Mouse (Mus musculus) embryonic stem cell, embryonic (primary cell): ENCODE measurements around the gene Sec22a.

ENCODE experiments used
- CTCF ChIA-PET, 4 experiments: fragments of 300-600 bp in 2 of 4; fragments of 350-600 bp in 2 of 4; sonication (Branson Sonifier 250); formaldehyde crosslinking; loops; one replicate each; lab custom pipeline; 2022; ENCODE audit warnings: inconsistent platforms in 2 of 4; lab: Charles Lee
- POLR2A ChIA-PET, 4 experiments: fragments of 300-600 bp in 2 of 4; fragments of 350-600 bp in 2 of 4; sonication (Branson Sonifier 250); formaldehyde crosslinking; loops; one replicate each; lab custom pipeline; 2022; ENCODE audit warnings: antibody characterized with exemption in 4 of 4, inconsistent platforms in 1 of 4; lab: Charles Lee

The Sec22a gene

GRCm38 (mm10) chr16:35319335-35319734 lies 44.4 kb downstream of the Sec22a start:
- POLR2A ChIA-PET = interaction anchor here in 1 of 4 experiments (0.8 kb wide), 1 partner anchor 23 kb away, joined by 3 read pairs; no protein-coding TSS in a partner anchor
- CTCF ChIA-PET = interaction anchor here in 3 of 4 experiments (0.6 to 2.0 kb wide), 15 partner anchors 10 to 1500 kb away, joined by 3 to 15 read pairs (median 5); partner anchors contain the start of genes Sema5b (in 3 of the 3) and Sec22a (in 1 of the 3)

DNA sequence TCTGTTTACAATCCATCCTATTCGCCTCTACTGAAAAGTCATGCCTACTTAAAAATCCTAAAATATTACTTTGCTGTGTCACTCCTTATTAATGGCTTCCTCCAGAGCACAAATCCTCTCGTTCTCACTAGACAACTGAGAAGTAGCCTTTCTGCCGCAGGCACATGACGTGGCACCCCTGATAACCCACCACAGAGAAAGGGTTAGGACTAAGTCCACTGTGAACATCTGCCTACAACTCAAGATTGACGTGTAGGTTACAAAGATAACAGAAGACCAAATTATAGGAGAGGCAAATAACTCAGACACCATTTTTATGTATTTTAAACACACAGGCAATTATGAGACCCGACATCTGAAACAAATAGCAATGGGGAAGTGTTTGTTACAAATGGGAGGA lies 45.3 kb downstream of the Sec22a start:
- POLR2A ChIA-PET = no interaction called here
- CTCF ChIA-PET = interaction anchor here in 1 of 4 experiments (0.5 kb wide), 1 partner anchor 625 kb away, joined by 3 read pairs; no protein-coding TSS in a partner anchor

DNA sequence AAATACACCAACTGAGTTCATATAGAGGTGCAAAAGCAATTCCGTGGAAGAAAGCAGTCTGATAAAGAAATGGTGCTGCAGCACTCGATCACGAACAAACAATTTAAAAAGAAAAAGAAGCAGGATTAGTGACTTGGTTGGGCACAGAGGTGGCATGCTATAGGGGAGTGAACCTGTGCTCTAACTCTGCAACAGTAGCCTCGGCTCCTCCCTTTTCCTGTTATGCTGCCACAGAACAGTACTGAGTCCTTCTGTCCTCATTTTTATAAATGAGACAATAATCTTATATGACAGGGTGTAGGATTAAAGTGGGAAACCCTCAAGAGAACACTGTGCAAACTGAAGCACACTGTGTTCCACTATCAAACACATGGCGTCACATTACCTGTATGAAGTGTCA lies 46.3 kb downstream of the Sec22a start:
- ChIA-PET POLR2A (interaction anchor here in 1 of 4 experiments (0.5 to 0.6 kb wide), 2 partner anchors 62 to 102 kb away, joined by 4 to 6 read pairs; no protein-coding TSS in a partner anchor), CTCF (no interaction called here)

DNA sequence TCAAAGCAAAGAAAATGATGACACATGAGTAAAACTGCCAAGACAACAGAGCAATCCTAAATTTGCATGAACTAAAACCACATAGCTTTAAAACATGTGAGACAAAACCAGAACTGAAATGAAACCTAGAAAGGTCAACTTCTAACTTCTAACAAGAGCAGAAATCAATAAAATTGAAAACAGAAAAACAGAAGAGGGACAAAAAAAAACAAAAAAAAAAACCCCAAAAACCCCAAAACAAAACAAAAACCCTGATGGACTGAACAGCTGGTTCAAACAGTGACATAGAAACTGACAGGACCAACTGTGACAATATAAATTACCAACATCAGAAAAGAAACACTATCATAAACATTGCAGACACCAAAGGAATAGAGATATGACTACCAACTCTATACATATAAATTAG lies 46.9 kb downstream of the Sec22a start:
- ChIA-PET POLR2A (no interaction called here), CTCF (no interaction called here)

- POLR2A ChIA-PET = no interaction called here
- CTCF ChIA-PET = no interaction called here
These were observed 48.2 kb downstream of the Sec22a start for GRCm38 (mm10) chr16:35315496-35315895.

DNA sequence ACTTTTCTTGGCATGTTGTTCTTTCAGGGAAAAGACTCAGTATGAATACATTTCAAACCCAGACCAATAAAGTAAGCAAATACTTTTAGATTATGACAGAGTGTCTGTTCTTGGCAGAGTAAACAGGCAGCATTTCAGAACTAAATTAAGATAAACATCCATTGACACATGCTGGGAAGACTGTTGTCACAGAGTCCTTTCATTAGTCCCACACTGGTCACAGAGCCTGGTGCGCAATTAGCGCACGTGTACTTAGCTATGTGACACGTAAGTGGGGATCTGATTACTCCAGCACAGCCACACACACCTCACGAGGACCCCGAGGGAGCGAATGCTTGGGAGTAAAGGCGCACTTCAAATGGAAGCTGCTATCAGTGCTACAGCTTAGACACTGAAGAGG lies 52.1 kb downstream of the Sec22a start:
- CTCF ChIA-PET = interaction anchor here in 2 of 4 experiments (0.6 to 1.3 kb wide), 2 partner anchors 49 to 165 kb away, joined by 3 to 4 read pairs; no protein-coding TSS in a partner anchor
- POLR2A ChIA-PET = interaction anchor here in 1 of 4 experiments (0.9 to 1.1 kb wide), 2 partner anchors 12 to 186 kb away, joined by 3 read pairs; no protein-coding TSS in a partner anchor

DNA sequence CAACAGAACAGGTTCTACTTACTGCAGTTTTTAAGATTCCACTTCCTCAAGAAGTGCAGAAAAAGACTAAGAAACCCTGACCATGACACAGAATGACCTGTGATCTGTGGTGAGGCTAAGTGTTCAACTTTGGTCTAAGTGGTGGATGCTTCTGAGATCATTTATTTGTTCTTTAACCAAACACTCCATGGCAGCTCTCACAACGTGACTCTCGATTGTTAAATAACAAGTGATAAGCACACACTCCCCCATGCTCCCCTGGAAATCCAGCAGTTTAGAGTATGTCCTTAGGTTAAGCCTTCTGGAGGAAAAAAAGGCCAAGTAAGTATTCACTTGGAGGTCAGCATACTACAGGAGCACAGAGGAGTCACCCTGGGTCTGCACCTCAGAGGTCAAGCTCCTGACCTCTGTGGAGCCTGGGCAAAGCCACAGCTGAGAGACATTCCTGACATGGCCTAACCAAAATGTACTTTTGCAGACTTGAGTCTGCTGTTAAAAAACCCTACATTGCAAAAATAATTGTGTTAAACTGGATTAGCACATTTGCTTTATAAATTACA lies 53.1 kb downstream of the Sec22a start:
- POLR2A ChIA-PET = no interaction called here
- CTCF ChIA-PET = no interaction called here

GRCm38 (mm10) chr16:35309634-35310033 lies 54.1 kb downstream of the Sec22a start:
- ChIA-PET CTCF (no interaction called here), POLR2A (interaction anchor here in 1 of 4 experiments (0.6 kb wide), 1 partner anchor 284 kb away, joined by 4 read pairs; no protein-coding TSS in a partner anchor)

DNA sequence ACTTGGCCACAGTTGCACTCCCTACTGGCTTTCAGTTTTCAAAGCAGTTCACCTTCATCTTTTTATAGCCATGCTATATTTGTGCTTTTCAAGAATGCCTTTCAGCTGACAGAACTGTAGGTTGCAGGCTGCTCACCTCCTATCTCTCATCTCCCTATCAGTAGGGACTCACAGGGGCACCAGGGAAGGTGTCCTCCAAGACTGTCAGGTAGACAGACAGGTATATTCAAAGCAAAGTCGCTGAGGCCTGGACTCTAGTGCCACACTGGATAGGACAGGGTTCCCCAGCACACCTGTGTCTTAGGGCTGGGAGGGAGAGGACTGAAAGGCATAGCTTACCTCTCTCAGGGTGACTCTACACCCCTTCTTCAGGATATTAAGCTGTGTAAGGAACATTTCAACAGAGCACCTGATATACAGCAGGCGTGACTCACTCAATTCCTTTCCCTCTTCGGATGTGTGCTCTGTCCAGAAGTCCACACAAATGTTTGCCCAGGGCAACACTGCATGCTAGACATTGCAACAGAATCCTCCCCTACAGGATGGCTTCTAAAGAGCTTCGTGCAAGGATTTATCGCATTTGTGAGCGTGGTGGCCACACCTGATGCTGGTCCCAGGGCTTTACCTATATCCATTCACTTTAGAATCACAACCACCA lies 55.1 kb downstream of the Sec22a start:
- CTCF ChIA-PET = interaction anchor here in 1 of 4 experiments (0.6 kb wide), 1 partner anchor 139 kb away, joined by 11 read pairs; no protein-coding TSS in a partner anchor
- POLR2A ChIA-PET = interaction anchor here in 1 of 4 experiments (0.5 to 0.8 kb wide), 2 partner anchors 151 to 383 kb away, joined by 3 to 5 read pairs; no protein-coding TSS in a partner anchor

- POLR2A ChIA-PET = interaction anchor here in 2 of 4 experiments (0.8 to 1.0 kb wide), 2 partner anchors 56 to 152 kb away, joined by 3 to 5 read pairs; partner anchors contain the start of gene Sec22a (in 1 of the 2)
- CTCF ChIA-PET = interaction anchor here in 2 of 4 experiments (0.6 to 1.2 kb wide), 2 partner anchors 38 to 139 kb away, joined by 3 to 11 read pairs; no protein-coding TSS in a partner anchor
These were observed 55.7 kb downstream of the Sec22a start for GRCm38 (mm10) chr16:35308016-35308415.

GRCm38 (mm10) chr16:35307331-35307730 lies 56.4 kb downstream of the Sec22a start:
- ChIA-PET POLR2A (interaction anchor here in 1 of 4 experiments (1.0 kb wide), 1 partner anchor 56 kb away, joined by 3 read pairs; the partner anchor contains the start of gene Sec22a), CTCF (interaction anchor here in 1 of 4 experiments (1.2 kb wide), 1 partner anchor 37 kb away, joined by 3 read pairs; no protein-coding TSS in a partner anchor)

DNA sequence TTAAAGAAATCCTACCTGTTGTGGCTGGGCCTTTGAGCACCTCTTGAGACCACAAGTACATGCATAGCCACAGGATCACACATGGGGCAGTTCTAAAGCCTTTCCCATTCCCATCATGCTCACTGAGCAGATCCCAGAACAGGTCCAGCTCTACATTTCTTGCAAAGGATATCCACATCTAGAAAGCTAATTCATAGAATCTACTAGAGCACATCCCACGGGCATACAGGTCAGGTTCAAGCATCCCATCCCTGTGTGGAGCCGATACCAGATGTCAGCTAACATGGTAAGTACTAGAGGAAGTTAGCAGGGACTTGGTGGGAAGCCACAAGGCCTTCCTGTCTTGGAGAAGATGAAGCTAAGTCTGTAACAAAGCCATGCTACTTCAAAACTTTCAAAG lies 57.1 kb downstream of the Sec22a start:
- ChIA-PET POLR2A (interaction anchor here in 1 of 4 experiments (1.0 kb wide), 1 partner anchor 137 kb away, joined by 3 read pairs; no protein-coding TSS in a partner anchor), CTCF (interaction anchor here in 1 of 4 experiments (1.2 kb wide), 1 partner anchor 36 kb away, joined by 3 read pairs; no protein-coding TSS in a partner anchor)

- ChIA-PET POLR2A (no interaction called here), CTCF (no interaction called here)
These were observed 58.5 kb downstream of the Sec22a start for GRCm38 (mm10) chr16:35305226-35305625.

DNA sequence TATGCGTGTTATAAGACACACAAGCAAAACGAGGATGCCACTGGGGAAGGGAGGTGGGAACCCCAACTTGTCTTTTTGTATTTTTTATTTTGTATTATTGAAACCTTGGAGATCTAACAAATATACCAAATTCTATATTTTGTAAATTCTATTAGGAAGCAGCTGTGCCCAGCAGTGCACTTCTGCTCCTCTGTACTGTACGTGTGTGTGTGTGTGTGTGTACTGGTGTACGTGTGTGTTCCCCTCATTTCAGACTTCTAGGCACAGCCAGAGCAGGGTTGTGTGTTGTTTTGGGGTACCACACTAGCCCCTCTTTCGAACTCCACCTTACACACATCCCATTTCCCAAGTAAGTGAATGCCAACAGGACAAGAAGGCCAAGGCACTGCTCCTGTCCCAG lies 59.3 kb downstream of the Sec22a start:
- POLR2A ChIA-PET = no interaction called here

GRCm38 (mm10) chr16:35303721-35304120 lies 60.0 kb downstream of the Sec22a start:
- CTCF ChIA-PET = no interaction called here
- POLR2A ChIA-PET = no interaction called here

More for the DNA sequence above, 59.3 kb downstream of the Sec22a start:
- CTCF ChIA-PET = no interaction called here

- CTCF ChIA-PET = interaction anchor here in 1 of 4 experiments (0.5 to 1.0 kb wide), 3 partner anchors 238 to 633 kb away, joined by 3 read pairs; no protein-coding TSS in a partner anchor
- POLR2A ChIA-PET = interaction anchor here in 2 of 4 experiments (0.9 to 1.5 kb wide), 7 partner anchors 17 to 283 kb away, joined by 3 to 6 read pairs (median 3); partner anchors contain the start of gene Sec22a (in 1 of the 2)
These were observed 61.1 kb downstream of the Sec22a start for GRCm38 (mm10) chr16:35302441-35303280.

DNA sequence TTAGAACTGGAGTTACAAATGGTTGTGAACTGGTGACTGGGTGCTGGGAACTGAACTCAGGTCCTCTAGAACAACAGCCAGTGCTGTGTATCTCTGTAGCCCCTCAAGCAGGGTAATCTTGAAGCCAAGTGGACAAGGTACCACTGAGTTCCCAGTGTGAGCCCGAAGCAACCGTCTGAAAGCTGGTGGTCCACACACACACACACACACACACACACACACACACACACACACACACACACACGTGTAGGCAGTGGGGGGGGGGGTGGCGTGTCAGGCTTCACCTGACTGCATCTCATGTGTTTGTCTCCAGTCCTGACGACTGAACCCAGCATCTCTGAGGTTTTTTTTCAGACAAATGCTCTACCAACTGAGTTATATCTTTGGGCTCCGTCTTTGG lies 63.6 kb downstream of the Sec22a start:
- ChIA-PET POLR2A (no interaction called here), CTCF (no interaction called here)

DNA sequence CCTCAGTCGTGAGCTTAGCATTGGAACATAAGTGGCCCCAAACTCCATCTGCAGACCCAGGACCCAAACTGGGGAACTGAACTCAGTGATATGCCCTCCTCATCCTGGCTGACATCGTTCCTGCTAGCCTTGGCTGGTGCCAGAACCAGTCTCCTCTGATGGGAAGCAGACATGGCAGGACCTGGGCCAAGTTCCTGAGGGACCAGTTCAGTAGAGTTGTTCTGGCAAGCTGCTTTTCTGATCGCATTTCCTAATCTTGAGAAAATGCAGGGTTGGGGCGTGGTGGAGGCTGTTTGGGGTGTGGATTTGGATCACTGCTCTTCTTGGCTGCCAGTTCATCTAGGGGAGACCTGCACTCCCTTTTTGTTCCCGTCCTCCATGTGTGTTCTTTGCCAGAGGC lies 65.9 kb downstream of the Sec22a start:
- ChIA-PET CTCF (interaction anchor here in 1 of 4 experiments (0.6 kb wide), 1 partner anchor 655 kb away, joined by 3 read pairs; no protein-coding TSS in a partner anchor), POLR2A (interaction anchor here in 1 of 4 experiments (0.5 kb wide), 1 partner anchor 380 kb away, joined by 3 read pairs; no protein-coding TSS in a partner anchor)
